In the genomic region with DNA sequence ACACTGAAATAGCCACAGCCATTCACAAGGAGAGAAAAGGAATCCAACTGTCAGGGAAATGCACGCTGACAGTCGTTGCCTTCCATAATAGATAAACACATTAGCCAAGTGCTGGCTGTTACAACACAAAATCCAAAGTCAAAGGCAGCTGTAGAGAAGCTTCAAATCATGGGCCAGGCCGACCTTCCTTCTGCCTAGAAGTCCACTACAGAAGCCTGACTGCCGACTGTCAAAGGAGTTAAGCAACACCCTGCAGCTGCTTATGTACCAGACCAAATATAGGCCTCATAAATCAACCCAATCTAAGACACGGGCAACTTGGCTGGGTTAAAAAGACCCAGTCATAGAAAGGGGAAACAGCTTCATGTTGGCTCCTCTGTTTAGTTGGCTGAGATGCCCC, we compare ENCODE assay signal across 12 mouse cellular contexts.
DNase-seq lines count a peak whose midpoint lies in the region; ATAC-seq and TF ChIP-seq lines count a peak whose summit lies in the region.
"Had no signal": no experiment of that assay in that cellular context is flagged by ENCODE, and none has a peak within 500 bp of the region (broad histone marks: within the 10 kb centered on the region; RNA-seq: fewer than 3 reads in every experiment).

No protein-coding gene starts in this region.

- peak; percentile 61 for DNase-seq in gastrocnemius, postnatal 25 days
- peak; percentile 40 for DNase-seq in lung, postnatal 25 days (ENCODE audit: low spot score)
- no peak for DNase-seq in frontal cortex, postnatal 10 days (ENCODE audit: low spot score in 2 of 2)
- no peak for DNase-seq in hindbrain, postnatal 0 days (ENCODE audit: low spot score)
- DNase-seq: layer of hippocampus, adult 9-11 months; thymus, postnatal 36 days had no signal

- H3K27ac ChIP-seq in kidney, embryonic 15.5 days = peak overlapping the region; percentile 18; the same call in 1 of the 2 replicates
- H3K27ac ChIP-seq in kidney, embryonic 14.5 days (ENCODE audit: low read depth, low read length) = no peak overlapping the region
- peak overlapping the region; percentile 77 for H3K27ac ChIP-seq in heart, embryonic 16.5 days (ENCODE audit: low read length)
- H3K27ac ChIP-seq in forebrain, embryonic 16.5 days (ENCODE audit: low read length) = no peak overlapping the region
- no peak overlapping the region for H3K27ac ChIP-seq in hindbrain, postnatal 0 days
- H3K27ac ChIP-seq: embryonic facial prominence, embryonic 15.5 days; neural tube, embryonic 12.5 days had no signal

- WGBS in kidney, embryonic 15.5 days = 23% methylated on average over 5 of the region's 5 CpGs
- 26% methylated on average over 5 of the region's 5 CpGs for WGBS in kidney, embryonic 14.5 days
- 15% methylated on average over 5 of the region's 5 CpGs for WGBS in heart, embryonic 16.5 days
- 65% methylated on average over 5 of the region's 5 CpGs for WGBS in forebrain, embryonic 16.5 days
- WGBS in hindbrain, postnatal 0 days = 49% methylated on average over 5 of the region's 5 CpGs

- no peak overlapping the region for H3K9ac ChIP-seq in kidney, embryonic 15.5 days
- no peak overlapping the region for H3K9ac ChIP-seq in kidney, embryonic 14.5 days (ENCODE audit: low read depth, low read length)
- no peak overlapping the region for H3K9ac ChIP-seq in heart, embryonic 16.5 days (ENCODE audit: low read length)
- no peak overlapping the region for H3K9ac ChIP-seq in forebrain, embryonic 16.5 days (replicated peaks; ENCODE audit: low read depth, low read length)
- no peak overlapping the region for H3K9ac ChIP-seq in hindbrain, postnatal 0 days (replicated peaks; ENCODE audit: low read length)
- H3K9ac ChIP-seq: embryonic facial prominence, embryonic 15.5 days; neural tube, embryonic 12.5 days had no signal

- no peak overlapping the region for H3K4me2 ChIP-seq in kidney, embryonic 15.5 days
- no peak overlapping the region for H3K4me2 ChIP-seq in kidney, embryonic 14.5 days (replicated peaks; ENCODE audit: low read depth, low read length)
- peak overlapping the region; percentile 35 for H3K4me2 ChIP-seq in heart, embryonic 16.5 days (ENCODE audit: low read depth, low read length)
- no peak overlapping the region for H3K4me2 ChIP-seq in forebrain, embryonic 16.5 days (ENCODE audit: low read length)
- no peak overlapping the region for H3K4me2 ChIP-seq in hindbrain, postnatal 0 days (ENCODE audit: low read depth, low read length)
- H3K4me2 ChIP-seq: embryonic facial prominence, embryonic 15.5 days; neural tube, embryonic 12.5 days had no signal

- 0 out of 2 replicates have a peak, but pooled peaks cover 3% of the 10 kb centered on the region for H3K36me3 ChIP-seq in kidney, embryonic 15.5 days
- H3K36me3 ChIP-seq in kidney, embryonic 14.5 days (ENCODE audit: control insufficient read depth, insufficient read depth, low read length) = no peaks in the 10 kb centered on the region
- H3K36me3 ChIP-seq in heart, embryonic 16.5 days (ENCODE audit: control insufficient read depth, insufficient read depth) = peaks cover 3% of the 10 kb centered on the region; the same call in 1 of the 2 replicates
- no peaks in the 10 kb centered on the region; the same call in 1 of the 2 replicates for H3K36me3 ChIP-seq in forebrain, embryonic 16.5 days (ENCODE audit: control insufficient read depth, insufficient read depth)
- no peaks in the 10 kb centered on the region for H3K36me3 ChIP-seq in hindbrain, postnatal 0 days (ENCODE audit: insufficient read depth, low read length)

- ATAC-seq in kidney, embryonic 15.5 days (replicated peaks; ENCODE audit: low FRiP score) = no peak
- ATAC-seq in kidney, embryonic 14.5 days (ENCODE audit: low FRiP score, low TSS enrichment) = no peak; the same call in 1 of the 2 replicates
- peak; percentile 37; the same call in 1 of the 2 replicates for ATAC-seq in heart, embryonic 16.5 days (replicated peaks; ENCODE audit: extremely low read depth, insufficient read depth, low FRiP score)
- no peak for ATAC-seq in forebrain, embryonic 16.5 days
- no peak for ATAC-seq in hindbrain, postnatal 0 days

- no peaks in the 10 kb centered on the region for H3K27me3 ChIP-seq in kidney, embryonic 15.5 days
- no peaks in the 10 kb centered on the region for H3K27me3 ChIP-seq in kidney, embryonic 14.5 days (ENCODE audit: control insufficient read depth, insufficient read depth, low read length)
- H3K27me3 ChIP-seq in heart, embryonic 16.5 days (ENCODE audit: control insufficient read depth, insufficient read depth, low read length) = no peaks in the 10 kb centered on the region
- H3K27me3 ChIP-seq in forebrain, embryonic 16.5 days (replicated peaks; ENCODE audit: control insufficient read depth, insufficient read depth, low read length) = no peaks in the 10 kb centered on the region
- no peaks in the 10 kb centered on the region for H3K27me3 ChIP-seq in hindbrain, postnatal 0 days (ENCODE audit: insufficient read depth, low read length)
- H3K27me3 ChIP-seq: embryonic facial prominence, embryonic 15.5 days; neural tube, embryonic 12.5 days had no signal

- H3K9me3 ChIP-seq in kidney, embryonic 15.5 days (replicated peaks) = no peaks in the 10 kb centered on the region
- H3K9me3 ChIP-seq in kidney, embryonic 14.5 days (ENCODE audit: control insufficient read depth, low read length) = no peaks in the 10 kb centered on the region
- no peaks in the 10 kb centered on the region for H3K9me3 ChIP-seq in heart, embryonic 16.5 days (replicated peaks; ENCODE audit: control insufficient read depth, low read length)
- H3K9me3 ChIP-seq in forebrain, embryonic 16.5 days (ENCODE audit: control insufficient read depth, low read length) = no peaks in the 10 kb centered on the region
- H3K9me3 ChIP-seq in hindbrain, postnatal 0 days (ENCODE audit: low read length) = no peaks in the 10 kb centered on the region
- H3K9me3 ChIP-seq: embryonic facial prominence, embryonic 15.5 days; neural tube, embryonic 12.5 days had no signal

- H3K4me1 ChIP-seq in kidney, embryonic 15.5 days = peaks cover 28% of the 10 kb centered on the region
- H3K4me1 ChIP-seq in kidney, embryonic 14.5 days (ENCODE audit: control insufficient read depth, insufficient read depth, low read length) = peaks cover 9% of the 10 kb centered on the region
- peaks cover 31% of the 10 kb centered on the region for H3K4me1 ChIP-seq in heart, embryonic 16.5 days (ENCODE audit: control insufficient read depth, insufficient read depth, low read length)
- peaks cover 5% of the 10 kb centered on the region; the same call in 1 of the 2 replicates for H3K4me1 ChIP-seq in forebrain, embryonic 16.5 days (replicated peaks; ENCODE audit: control insufficient read depth, insufficient read depth, low read length)
- H3K4me1 ChIP-seq in hindbrain, postnatal 0 days (ENCODE audit: insufficient read depth, low read length) = 0 out of 2 replicates have a peak, but pooled peaks cover 9% of the 10 kb centered on the region

- no peak overlapping the region for H3K4me3 ChIP-seq in kidney, embryonic 15.5 days (replicated peaks)
- H3K4me3 ChIP-seq in kidney, embryonic 14.5 days (ENCODE audit: low read length) = no peak overlapping the region
- H3K4me3 ChIP-seq in heart, embryonic 16.5 days (ENCODE audit: low read length) = no peak overlapping the region
- no peak overlapping the region for H3K4me3 ChIP-seq in forebrain, embryonic 16.5 days (replicated peaks; ENCODE audit: low read length)
- no peak overlapping the region for H3K4me3 ChIP-seq in hindbrain, postnatal 0 days (ENCODE audit: low read length)
- H3K4me3 ChIP-seq: embryonic facial prominence, embryonic 15.5 days; neural tube, embryonic 12.5 days had no signal

- TF ChIP-seq CTCF in hindbrain, postnatal 0 days (IDR thresholded peaks at IDR 0.05; ENCODE audit: low read depth) = no peak

Comparison
In these comparisons a context has a peak if more than half of its experiments do, and no peak if none do; other contexts are left out.
1. H3K27ac ChIP-seq: peak in kidney, embryonic 15.5 days (single experiment) and heart, embryonic 16.5 days (single experiment); none in kidney, embryonic 14.5 days (single experiment), forebrain, embryonic 16.5 days (single experiment) and hindbrain, postnatal 0 days (single experiment).
2. DNase-seq: peak in gastrocnemius, postnatal 25 days (single experiment) and lung, postnatal 25 days (single experiment); none in frontal cortex, postnatal 10 days (0 of 2) and hindbrain, postnatal 0 days (single experiment).